Mouse (Mus musculus): Measurements from ENCODE around the gene Gm37419. TPM values are rescaled to one million over a fixed set of nuclear protein-coding genes. Genes with fewer than 3 reads are reported as not detected.

Gene Gm37419
- polyA plus RNA-seq, 1 experiment from 2014 or later: 17.2 TPM

GRCm38 (mm10) chr16:23967301-23967700, 21.0 kb upstream of the Gm37419 start:
- no peak overlapping the region for H3K27ac ChIP-seq (replicated peaks)
- no peaks in the 10 kb centered on the region for H3K9me3 ChIP-seq
- 76% methylated on average over 7 of the region's 7 CpGs for WGBS
- no peak for ATAC-seq (replicated peaks)
- H3K4me3 ChIP-seq: no peak overlapping the region
- no peak overlapping the region for H3K4me2 ChIP-seq (replicated peaks)
- H3K9ac ChIP-seq (replicated peaks): no peak overlapping the region
- no peaks in the 10 kb centered on the region for H3K27me3 ChIP-seq
- H3K4me1 ChIP-seq: 0 out of 2 replicates have a peak, but pooled peaks cover 5% of the 10 kb centered on the region
- H3K36me3 ChIP-seq: peaks cover 3% of the 10 kb centered on the region

GRCm38 (mm10) chr16:23968888-23969287, 19.4 kb upstream of the Gm37419 start:
- Histone ChIP-seq H3K36me3 (peaks cover 3% of the 10 kb centered on the region), H3K4me1 (0 out of 2 replicates have a peak, but pooled peaks cover 5% of the 10 kb centered on the region), H3K4me3 (no peak overlapping the region), H3K4me2 (replicated peaks) (no peak overlapping the region), H3K27ac (replicated peaks) (no peak overlapping the region), H3K9me3 (no peaks in the 10 kb centered on the region), H3K9ac (replicated peaks) (no peak overlapping the region), H3K27me3 (no peaks in the 10 kb centered on the region)
- 77% methylated on average over 4 of the region's 4 CpGs for WGBS
- no peak for ATAC-seq (replicated peaks)

GRCm38 (mm10) chr16:23969919-23970318, 18.4 kb upstream of the Gm37419 start:
- Histone ChIP-seq H3K4me3 (no peak overlapping the region), H3K27me3 (no peaks in the 10 kb centered on the region), H3K4me2 (replicated peaks) (no peak overlapping the region), H3K4me1 (no peaks in the 10 kb centered on the region), H3K9ac (replicated peaks) (no peak overlapping the region), H3K36me3 (peaks cover 3% of the 10 kb centered on the region), H3K27ac (replicated peaks) (no peak overlapping the region), H3K9me3 (no peaks in the 10 kb centered on the region)
- ATAC-seq (replicated peaks): no peak
- WGBS: 73% methylated on average over 14 of the region's 14 CpGs

GRCm38 (mm10) chr16:23972126-23972740, 16.0 kb upstream of the Gm37419 start:
- Histone ChIP-seq H3K4me2 (replicated peaks) (no peak overlapping the region), H3K4me1 (no peaks in the 10 kb centered on the region), H3K9me3 (no peaks in the 10 kb centered on the region), H3K27me3 (no peaks in the 10 kb centered on the region), H3K4me3 (no peak overlapping the region), H3K9ac (replicated peaks) (no peak overlapping the region), H3K27ac (replicated peaks) (no peak overlapping the region), H3K36me3 (peaks cover 3% of the 10 kb centered on the region; the same call in 1 of the 2 replicates)
- no peak for ATAC-seq (replicated peaks)
- 79% methylated on average over 20 of the region's 20 CpGs for WGBS

- Histone ChIP-seq H3K9ac (replicated peaks) (no peak overlapping the region), H3K4me2 (replicated peaks) (no peak overlapping the region), H3K9me3 (no peaks in the 10 kb centered on the region), H3K27ac (replicated peaks) (no peak overlapping the region), H3K27me3 (no peaks in the 10 kb centered on the region), H3K36me3 (peaks cover under 1% of the 10 kb centered on the region; the same call in 1 of the 2 replicates), H3K4me1 (no peaks in the 10 kb centered on the region), H3K4me3 (no peak overlapping the region)
- ATAC-seq (replicated peaks): no peak
- WGBS: 83% methylated on average over 11 of the region's 11 CpGs
Observed at GRCm38 (mm10) chr16:23972901-23973300, 15.4 kb upstream of the Gm37419 start.

GRCm38 (mm10) chr16:23973635-23974367, 14.5 kb upstream of the Gm37419 start:
- no peak for ATAC-seq (replicated peaks)
- 90% methylated on average over 9 of the region's 9 CpGs for WGBS
- no peaks in the 10 kb centered on the region for H3K36me3 ChIP-seq

GRCm38 (mm10) chr16:23976196-23976595, 12.1 kb upstream of the Gm37419 start:
- no peak overlapping the region for H3K9ac ChIP-seq (replicated peaks)
- no peak overlapping the region for H3K4me2 ChIP-seq (replicated peaks)
- H3K27me3 ChIP-seq: peaks cover 13% of the 10 kb centered on the region; the same call in 1 of the 2 replicates
- WGBS: 92% methylated on average over 2 of the region's 2 CpGs
- H3K4me3 ChIP-seq: no peak overlapping the region
- H3K27ac ChIP-seq (replicated peaks): no peak overlapping the region
- no peaks in the 10 kb centered on the region for H3K9me3 ChIP-seq
- no peak for ATAC-seq (replicated peaks)
- peaks cover 11% of the 10 kb centered on the region for H3K4me1 ChIP-seq
- H3K36me3 ChIP-seq: no peaks in the 10 kb centered on the region

More at GRCm38 (mm10) chr16:23973635-23974367, 14.5 kb upstream of the Gm37419 start:
- Histone ChIP-seq H3K4me3 (no peak overlapping the region), H3K9ac (replicated peaks) (no peak overlapping the region), H3K27me3 (no peaks in the 10 kb centered on the region), H3K4me1 (no peaks in the 10 kb centered on the region), H3K4me2 (replicated peaks) (no peak overlapping the region), H3K9me3 (no peaks in the 10 kb centered on the region), H3K27ac (replicated peaks) (no peak overlapping the region)

- ATAC-seq (replicated peaks): no peak
- Histone ChIP-seq H3K27me3 (peaks cover 13% of the 10 kb centered on the region; the same call in 1 of the 2 replicates), H3K4me3 (no peak overlapping the region), H3K27ac (replicated peaks) (no peak overlapping the region), H3K9me3 (no peaks in the 10 kb centered on the region), H3K36me3 (no peaks in the 10 kb centered on the region), H3K4me2 (replicated peaks) (no peak overlapping the region), H3K4me1 (peaks cover 25% of the 10 kb centered on the region), H3K9ac (replicated peaks) (no peak overlapping the region)
- 81% methylated on average over 3 of the region's 3 CpGs for WGBS
Observed at GRCm38 (mm10) chr16:23977732-23978131, 10.6 kb upstream of the Gm37419 start.

GRCm38 (mm10) chr16:23978495-23978894, 9.8 kb upstream of the Gm37419 start:
- no peak for ATAC-seq (replicated peaks)
- no peaks in the 10 kb centered on the region for H3K36me3 ChIP-seq
- WGBS: 75% methylated on average over 4 of the region's 4 CpGs

GRCm38 (mm10) chr16:23979446-23979845, 8.8 kb upstream of the Gm37419 start:
- no peak overlapping the region for H3K4me3 ChIP-seq
- H3K9ac ChIP-seq (replicated peaks): no peak overlapping the region
- no peak for ATAC-seq (replicated peaks)
- H3K9me3 ChIP-seq: no peaks in the 10 kb centered on the region
- WGBS: 89% methylated on average over 9 of the region's 9 CpGs
- peaks cover 42% of the 10 kb centered on the region for H3K4me1 ChIP-seq
- no peaks in the 10 kb centered on the region for H3K36me3 ChIP-seq
- no peak overlapping the region for H3K27ac ChIP-seq (replicated peaks)
- H3K4me2 ChIP-seq (replicated peaks): no peak overlapping the region
- peaks cover 13% of the 10 kb centered on the region; the same call in 1 of the 2 replicates for H3K27me3 ChIP-seq

More at GRCm38 (mm10) chr16:23978495-23978894, 9.8 kb upstream of the Gm37419 start:
- H3K9ac ChIP-seq (replicated peaks): no peak overlapping the region
- peaks cover 32% of the 10 kb centered on the region for H3K4me1 ChIP-seq
- H3K27me3 ChIP-seq: peaks cover 13% of the 10 kb centered on the region; the same call in 1 of the 2 replicates
- no peak overlapping the region for H3K4me2 ChIP-seq (replicated peaks)
- no peaks in the 10 kb centered on the region for H3K9me3 ChIP-seq
- H3K4me3 ChIP-seq: no peak overlapping the region
- no peak overlapping the region for H3K27ac ChIP-seq (replicated peaks)

- Histone ChIP-seq H3K4me3 (peak overlapping the region; percentile 75), H3K36me3 (no peaks in the 10 kb centered on the region), H3K4me1 (peaks cover 50% of the 10 kb centered on the region), H3K27me3 (peaks cover 19% of the 10 kb centered on the region; the same call in 1 of the 2 replicates), H3K9ac (replicated peaks) (peak overlapping the region; percentile 39; the same call in 1 of the 2 replicates), H3K4me2 (replicated peaks) (peak overlapping the region; percentile 76), H3K27ac (replicated peaks) (no peak overlapping the region), H3K9me3 (no peaks in the 10 kb centered on the region)
- WGBS: 14% methylated on average over 11 of the region's 11 CpGs
- no peak for ATAC-seq (replicated peaks)
Observed at GRCm38 (mm10) chr16:23980201-23980870, 7.9 kb upstream of the Gm37419 start.

Measured in forebrain, embryonic 15.5 days (tissue).